Mouse (Mus musculus) kidney, adult 2 months (tissue): ENCODE measurements around the gene Kirrel3. TPM values are rescaled to one million over a fixed set of nuclear protein-coding genes. Genes with fewer than 3 reads are reported as not detected.

Experiments used
- DNase-seq: peaks from one replicate; pipeline ENCODE4 v3.0.0; 2021
- H3K27ac ChIP-seq: fragments of 200-500 bp; 2 replicates; pipeline ENCODE4 v1.5.1; 2012; ENCODE audit warnings: low read depth, low read length, control low read depth, inconsistent platforms; ENCODE audit not compliant: insufficient read depth
- H3K27me3 ChIP-seq: fragments of 200-500 bp; replicated peaks from 2 replicates; pipeline ENCODE4 v1.6.1; 2012; ENCODE audit warnings: mild to moderate bottlenecking, moderate library complexity, low read length, inconsistent platforms; ENCODE audit not compliant: control insufficient read depth, insufficient read depth
- H3K36me3 ChIP-seq: fragments of 200-500 bp; 2 replicates; pipeline ENCODE4 v1.6.1; 2012; ENCODE audit warnings: mild to moderate bottlenecking, moderate library complexity, low read length, inconsistent platforms; ENCODE audit not compliant: control insufficient read depth, insufficient read depth
- H3K4me1 ChIP-seq: fragments of 200-500 bp; 2 replicates; pipeline ENCODE4 v1.6.1; 2011; ENCODE audit warnings: low read length; ENCODE audit not compliant: control insufficient read depth, insufficient read depth
- H3K4me3 ChIP-seq: fragments of 200-500 bp; 2 replicates; pipeline ENCODE4 v1.5.1; 2011; ENCODE audit warnings: mild to moderate bottlenecking, low read depth, low read length, control low read depth; ENCODE audit not compliant: insufficient read depth
- CTCF ChIP-seq: fragments of 200-500 bp; conservative IDR thresholded peaks from 2 replicates; pipeline ENCODE4 v1.5.1; 2011; ENCODE audit warnings: low read depth, mild to moderate bottlenecking, control low read depth, low read length, moderate library complexity, mixed read lengths; ENCODE audit not compliant: insufficient read depth, insufficient read length
- POLR2A ChIP-seq: fragments of 200-500 bp; IDR thresholded peaks from one replicate; pipeline ENCODE4 v1.6.1; 2011; ENCODE audit warnings: low read depth, low read length, control low read depth
- WGBS: fragments of 180-500 bp; shearing (Covaris S2); methylation state at CpG from one replicate; pipeline ENCODE4 v1.1.7; 2018; 5-methylcytosine and 5-hydroxymethylcytosine counted together
- polyA plus RNA-seq: library from polyadenylated mRNA; depleted of rRNA; stranded (reverse); fragments of >200 nt; gene quantifications from 2 replicates; pipeline ENCODE4 v1.2.3, GENCODE M21; 2012

The Kirrel3 gene
- polyA plus RNA-seq, 1 experiment = 0.47 TPM

DNA sequence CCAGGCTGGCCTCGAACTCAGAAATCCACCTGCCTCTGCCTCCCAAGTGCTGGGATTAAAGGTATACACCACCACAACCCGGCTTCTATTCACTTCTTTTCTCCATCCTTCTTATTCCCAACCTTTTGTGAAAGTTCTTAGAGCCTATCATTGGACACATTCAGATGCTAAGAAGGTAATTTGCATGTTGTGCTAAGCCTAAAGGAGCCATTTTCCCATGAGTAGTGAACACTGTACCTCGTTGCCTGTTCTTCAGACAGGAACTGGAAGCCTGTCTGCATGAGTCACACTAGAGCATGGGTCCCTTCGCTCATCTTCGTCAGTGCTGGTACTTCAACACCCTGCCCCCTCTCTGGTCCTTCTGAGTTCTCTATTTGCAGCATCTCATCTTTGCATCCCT is 268.2 kb downstream of the Kirrel3 start:
- Histone ChIP-seq H3K4me3 (no peak overlapping the region), H3K27me3 (no peaks in the 10 kb centered on the region), H3K4me1 (no peaks in the 10 kb centered on the region), H3K36me3 (no peaks in the 10 kb centered on the region), H3K27ac (no peak overlapping the region)
- WGBS = 76% methylated on average over 5 of the region's 5 CpGs
- no peak for TF ChIP-seq POLR2A
- TF ChIP-seq CTCF = no peak
- DNase-seq = no peak

DNA sequence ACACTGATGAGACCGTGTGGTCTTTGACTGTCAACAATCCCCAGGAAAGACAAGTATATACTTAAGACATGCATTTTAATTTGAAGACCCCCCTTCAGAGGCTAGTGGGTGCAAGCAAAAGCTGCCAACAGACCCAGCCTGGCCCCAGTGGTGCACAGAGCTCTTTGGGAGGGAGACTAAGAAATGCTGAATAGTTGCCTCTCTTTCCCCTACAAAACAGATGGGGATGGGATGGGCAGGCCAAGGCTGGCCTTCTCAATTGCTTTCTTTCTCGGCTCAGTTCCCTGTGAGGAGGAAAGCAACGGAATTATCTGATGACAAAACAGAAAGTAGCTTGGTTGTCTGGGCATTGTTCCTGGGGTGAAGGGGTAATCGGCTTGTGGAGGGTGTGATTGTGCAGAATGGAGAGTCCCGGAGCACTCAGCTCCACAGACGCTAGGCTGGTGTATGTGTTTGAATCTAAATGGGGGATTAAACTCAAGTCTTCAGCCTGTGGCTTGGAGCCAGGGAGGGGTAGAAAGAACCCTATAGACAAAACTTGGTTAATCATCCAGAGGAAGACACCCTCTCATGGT is 268.9 kb downstream of the Kirrel3 start:
- Histone ChIP-seq H3K36me3 (no peaks in the 10 kb centered on the region), H3K27me3 (no peaks in the 10 kb centered on the region), H3K4me1 (no peaks in the 10 kb centered on the region), H3K4me3 (no peak overlapping the region), H3K27ac (no peak overlapping the region)
- DNase-seq = no peak
- 83% methylated on average over 6 of the region's 6 CpGs for WGBS
- TF ChIP-seq CTCF = no peak
- TF ChIP-seq POLR2A = no peak

DNA sequence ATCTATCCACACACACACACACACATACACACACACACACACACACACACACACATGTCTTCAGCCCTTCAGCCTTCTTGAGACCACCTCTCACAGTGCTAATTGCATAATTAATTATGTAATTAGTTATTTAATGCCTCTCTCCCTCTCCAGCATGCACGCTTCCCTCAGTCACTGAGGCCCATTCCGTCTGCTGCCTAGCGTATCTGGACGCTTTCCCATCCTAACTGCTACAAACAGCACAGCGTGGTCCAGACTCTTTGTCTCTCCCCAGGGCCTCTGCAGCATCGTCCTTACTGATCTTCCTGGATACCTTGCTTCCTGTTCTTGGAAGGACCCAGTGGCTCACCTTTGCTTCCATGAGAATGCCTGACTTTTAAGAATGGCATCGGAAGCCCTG is 270.4 kb downstream of the Kirrel3 start:
- DNase-seq = no peak
- Histone ChIP-seq H3K4me3 (no peak overlapping the region), H3K36me3 (no peaks in the 10 kb centered on the region), H3K27me3 (no peaks in the 10 kb centered on the region), H3K27ac (no peak overlapping the region), H3K4me1 (no peaks in the 10 kb centered on the region)
- TF ChIP-seq CTCF = no peak
- no peak for TF ChIP-seq POLR2A
- WGBS = 83% methylated on average over 7 of the region's 7 CpGs

DNA sequence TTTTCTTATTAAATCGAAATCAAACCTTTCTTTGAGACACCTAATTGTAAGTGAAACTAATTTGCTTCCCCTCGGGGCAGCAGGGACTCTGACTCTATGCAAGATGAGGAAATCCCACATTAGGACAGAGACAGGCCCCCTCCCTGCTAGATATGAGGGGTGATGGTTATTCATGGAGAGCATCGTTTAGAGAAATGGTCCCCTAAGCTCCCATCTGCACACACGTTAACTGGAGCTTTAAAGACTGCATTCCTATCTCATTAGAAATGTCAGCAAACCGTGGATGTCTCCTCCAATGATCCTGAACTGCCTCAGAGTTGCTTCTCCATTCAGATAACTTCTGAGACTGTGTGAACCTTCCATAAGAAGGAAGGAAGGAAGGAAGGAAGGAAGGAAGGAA is 273.2 kb downstream of the Kirrel3 start:
- Histone ChIP-seq H3K4me3 (no peak overlapping the region), H3K4me1 (no peaks in the 10 kb centered on the region), H3K36me3 (no peaks in the 10 kb centered on the region), H3K27me3 (no peaks in the 10 kb centered on the region), H3K27ac (no peak overlapping the region)
- DNase-seq = no peak
- WGBS = 38% methylated on average over 5 of the region's 5 CpGs
- TF ChIP-seq POLR2A = no peak
- TF ChIP-seq CTCF = no peak

DNA sequence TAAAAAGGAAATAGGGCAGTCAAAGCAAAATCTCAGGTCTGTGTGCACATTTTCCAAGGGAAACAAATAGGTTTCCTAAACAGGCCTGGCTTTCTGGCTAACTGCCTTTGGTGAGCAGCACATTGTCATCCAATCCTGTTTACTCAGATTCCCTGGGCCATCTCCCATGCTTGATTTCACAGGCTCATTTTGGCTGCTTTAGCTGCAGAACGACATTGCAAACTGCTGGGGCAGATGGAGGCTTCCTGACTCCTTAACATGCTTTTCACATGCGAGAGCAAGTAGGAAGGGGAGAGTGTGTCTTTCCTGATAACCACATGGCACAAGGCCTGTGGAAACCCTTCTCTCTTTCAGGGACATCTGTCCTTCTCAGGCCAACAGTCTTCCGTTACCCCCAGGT is 274.8 kb downstream of the Kirrel3 start:
- no peaks in the 10 kb centered on the region for H3K4me1 ChIP-seq
- WGBS = 53% methylated on average over 3 of the region's 3 CpGs
- DNase-seq = no peak

DNA sequence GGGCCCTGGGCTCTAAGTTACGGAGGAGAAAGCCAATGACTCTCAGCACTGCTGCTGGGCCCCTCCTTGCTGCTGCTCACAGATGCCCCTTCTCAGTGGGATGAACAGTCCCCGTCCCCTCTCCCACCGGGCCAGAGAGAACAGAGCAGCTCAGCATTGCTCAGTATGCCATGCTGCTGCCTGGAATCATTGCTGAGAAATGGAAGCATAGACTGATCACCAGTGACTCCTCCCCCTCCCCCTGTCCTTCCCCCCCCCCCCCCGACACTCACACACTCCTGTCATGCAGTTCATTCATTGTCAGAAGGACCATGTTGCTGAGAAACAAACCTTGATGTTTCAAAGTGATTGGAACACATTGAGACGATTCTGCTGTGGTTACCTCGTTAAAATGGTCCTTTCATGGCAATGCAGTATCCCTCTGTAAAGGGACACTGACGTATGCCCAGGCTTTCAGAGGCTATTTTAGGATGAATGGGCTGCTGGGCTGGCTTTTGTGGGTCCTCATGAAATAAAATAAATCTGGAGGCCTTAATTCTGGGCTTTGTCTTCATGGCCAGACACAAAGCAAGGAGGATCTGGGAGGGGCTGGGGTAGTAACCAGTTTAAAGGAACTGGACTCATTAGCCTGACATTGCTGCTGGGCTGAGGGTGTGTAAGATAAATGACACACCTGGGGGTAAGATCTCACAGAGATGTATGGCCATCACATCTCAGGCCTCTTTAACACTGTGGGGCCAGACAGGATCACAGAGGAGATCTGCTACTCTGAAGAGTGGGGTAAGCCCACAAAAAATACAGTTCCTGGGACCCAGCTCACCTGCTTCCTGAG is 281.3 kb downstream of the Kirrel3 start:
- Histone ChIP-seq H3K4me3 (no peak overlapping the region), H3K36me3 (no peaks in the 10 kb centered on the region), H3K27me3 (no peaks in the 10 kb centered on the region), H3K27ac (no peak overlapping the region), H3K4me1 (no peaks in the 10 kb centered on the region)
- no peak for DNase-seq
- 52% methylated on average over 7 of the region's 7 CpGs for WGBS
- TF ChIP-seq POLR2A (no peak), CTCF (no peak)

More for the DNA sequence above, 274.8 kb downstream of the Kirrel3 start:
- TF ChIP-seq CTCF = no peak
- no peak for TF ChIP-seq POLR2A
- Histone ChIP-seq H3K4me3 (no peak overlapping the region), H3K36me3 (no peaks in the 10 kb centered on the region), H3K27ac (no peak overlapping the region), H3K27me3 (no peaks in the 10 kb centered on the region)

DNA sequence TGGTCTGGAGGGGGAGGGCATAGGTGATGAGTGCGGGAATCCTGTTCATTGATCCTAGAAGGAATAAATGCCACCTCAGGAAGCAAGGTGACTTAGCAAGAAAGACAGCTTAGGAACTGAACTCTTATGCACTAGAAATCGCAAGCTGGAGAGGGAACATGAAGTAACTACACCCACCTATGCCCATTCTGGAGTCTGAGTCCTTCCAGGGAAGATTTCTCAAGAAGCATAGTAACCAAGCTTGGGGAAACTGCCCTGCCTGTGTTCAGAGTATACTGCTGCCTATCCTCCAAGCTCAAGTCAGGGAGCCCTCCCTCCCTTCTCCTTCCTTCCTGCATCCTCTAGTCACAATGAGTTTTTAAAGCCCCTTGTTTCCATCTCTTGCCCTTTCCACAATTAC is 283.3 kb downstream of the Kirrel3 start:
- WGBS = 90% methylated on average over 2 of the region's 2 CpGs

More for the DNA sequence above, 283.3 kb downstream of the Kirrel3 start:
- no peaks in the 10 kb centered on the region for H3K36me3 ChIP-seq
- H3K27me3 ChIP-seq = no peaks in the 10 kb centered on the region
- DNase-seq = no peak
- H3K4me3 ChIP-seq = no peak overlapping the region
- no peaks in the 10 kb centered on the region for H3K4me1 ChIP-seq
- no peak overlapping the region for H3K27ac ChIP-seq
- TF ChIP-seq POLR2A (no peak), CTCF (no peak)
